Mouse (Mus musculus): Measurements from ENCODE around the gene Gfpt2. TPM values are rescaled to one million over a fixed set of nuclear protein-coding genes. Genes with fewer than 3 reads are reported as not detected.
A peak's percentile ranks its signal among the peaks of the same experiment; 100 is the strongest.

Gfpt2 gene
- polyA plus RNA-seq, 2 experiments: 0.39 to 0.90 TPM

GRCm38 (mm10) chr11:49861139-49861538, 67.2 kb downstream of the Gfpt2 start:
- peaks cover 3 to 27% of the 10 kb centered on the region in 2 experiments; a peak in 2 of 4 replicates for H3K4me1 ChIP-seq (replicated peaks; ENCODE audit: control insufficient read depth in 2 of 2, insufficient read depth in 2 of 2, low read length in 1 of 2)

GRCm38 (mm10) chr11:49863926-49864325, 69.9 kb downstream of the Gfpt2 start:
- Histone ChIP-seq H3K36me3 (replicated peaks; ENCODE audit: control insufficient read depth, insufficient read depth, low read depth) (no peaks in the 10 kb centered on the region), H3K27me3 (ENCODE audit: control insufficient read depth, insufficient read depth, low read length) (no peaks in the 10 kb centered on the region), H3K4me1 (replicated peaks; ENCODE audit: control insufficient read depth in 2 of 2, insufficient read depth in 2 of 2, low read length in 1 of 2) (peaks cover 3 to 22% of the 10 kb centered on the region in 2 experiments; a peak in 2 of 4 replicates), H3K27ac (no peak overlapping the region), H3K9ac (replicated peaks) (no peak overlapping the region), H3K4me3 (ENCODE audit: insufficient read depth in 1 of 2, low read depth in 2 of 2, low read length in 2 of 2) (no peak overlapping the region), H3K4me2 (ENCODE audit: low read depth) (no peak overlapping the region), H3K9me3 (ENCODE audit: control insufficient read depth, low read length) (no peaks in the 10 kb centered on the region)
- ATAC-seq (ENCODE audit: insufficient read depth) (peak; percentile 83), DNase-seq (ENCODE audit: low read depth in 3 of 3, low spot score in 3 of 3) (no peak)
- TF ChIP-seq CTCF (IDR thresholded peaks at IDR 0.05; ENCODE audit: low read depth): no peak
- peak; percentile 67 for TF ChIP-seq EP300 (IDR thresholded peaks at IDR 0.05; ENCODE audit: low read depth)

More at GRCm38 (mm10) chr11:49861139-49861538, 67.2 kb downstream of the Gfpt2 start:
- TF ChIP-seq CTCF (IDR thresholded peaks at IDR 0.05; ENCODE audit: low read depth) (no peak), EP300 (IDR thresholded peaks at IDR 0.05; ENCODE audit: low read depth) (no peak)
- Histone ChIP-seq H3K4me3 (ENCODE audit: insufficient read depth in 1 of 2, low read depth in 2 of 2, low read length in 2 of 2) (no peak overlapping the region), H3K9me3 (ENCODE audit: control insufficient read depth, low read length) (no peaks in the 10 kb centered on the region), H3K27me3 (ENCODE audit: control insufficient read depth, insufficient read depth, low read length) (no peaks in the 10 kb centered on the region), H3K4me2 (ENCODE audit: low read depth) (no peak overlapping the region), H3K27ac (no peak overlapping the region), H3K9ac (replicated peaks) (no peak overlapping the region), H3K36me3 (replicated peaks; ENCODE audit: control insufficient read depth, insufficient read depth, low read depth) (no peaks in the 10 kb centered on the region)
- DNase-seq (ENCODE audit: low read depth in 3 of 3, low spot score in 3 of 3): no peak
- ATAC-seq (ENCODE audit: insufficient read depth): no peak
- WGBS (ENCODE audit: insufficient replicate concordance): 71% methylated on average over 4 of the region's 4 CpGs

- Histone ChIP-seq H3K9ac (replicated peaks) (no peak overlapping the region), H3K4me2 (ENCODE audit: low read depth) (no peak overlapping the region)
- TF ChIP-seq EP300 (IDR thresholded peaks at IDR 0.05; ENCODE audit: low read depth) (no peak), CTCF (IDR thresholded peaks at IDR 0.05; ENCODE audit: low read depth) (no peak)
Measured at GRCm38 (mm10) chr11:49867320-49867719, 73.3 kb downstream of the Gfpt2 start.

GRCm38 (mm10) chr11:49869762-49870161, 75.8 kb downstream of the Gfpt2 start:
- H3K27me3 ChIP-seq (ENCODE audit: control insufficient read depth, insufficient read depth, low read length): no peaks in the 10 kb centered on the region
- H3K4me3 ChIP-seq (ENCODE audit: insufficient read depth in 1 of 2, low read depth in 2 of 2, low read length in 2 of 2): no peak overlapping the region
- DNase-seq (ENCODE audit: low read depth in 3 of 3, low spot score in 3 of 3) (peak in 1 of 3 experiments; percentile 44), ATAC-seq (ENCODE audit: insufficient read depth) (no peak)
- H3K36me3 ChIP-seq (replicated peaks; ENCODE audit: control insufficient read depth, insufficient read depth, low read depth): peaks cover 5% of the 10 kb centered on the region
- no peak overlapping the region for H3K4me2 ChIP-seq (ENCODE audit: low read depth)
- no peak overlapping the region for H3K27ac ChIP-seq
- TF ChIP-seq EP300 (IDR thresholded peaks at IDR 0.05; ENCODE audit: low read depth) (no peak), CTCF (IDR thresholded peaks at IDR 0.05; ENCODE audit: low read depth) (peak; percentile 74)
- H3K4me1 ChIP-seq (replicated peaks; ENCODE audit: control insufficient read depth in 2 of 2, insufficient read depth in 2 of 2, low read length in 1 of 2): peaks cover 16 to 18% of the 10 kb centered on the region in 2 experiments
- H3K9me3 ChIP-seq (ENCODE audit: control insufficient read depth, low read length): no peaks in the 10 kb centered on the region
- H3K9ac ChIP-seq (replicated peaks): no peak overlapping the region

More at GRCm38 (mm10) chr11:49867320-49867719, 73.3 kb downstream of the Gfpt2 start:
- 80% methylated on average over 5 of the region's 5 CpGs for WGBS (ENCODE audit: insufficient replicate concordance)
- no peak overlapping the region for H3K4me3 ChIP-seq (ENCODE audit: insufficient read depth in 1 of 2, low read depth in 2 of 2, low read length in 2 of 2)
- no peaks in the 10 kb centered on the region for H3K27me3 ChIP-seq (ENCODE audit: control insufficient read depth, insufficient read depth, low read length)
- H3K9me3 ChIP-seq (ENCODE audit: control insufficient read depth, low read length): no peaks in the 10 kb centered on the region
- H3K4me1 ChIP-seq (replicated peaks; ENCODE audit: control insufficient read depth in 2 of 2, insufficient read depth in 2 of 2, low read length in 1 of 2): peaks cover 7 to 10% of the 10 kb centered on the region in 2 experiments
- ATAC-seq (ENCODE audit: insufficient read depth): no peak
- no peak for DNase-seq (ENCODE audit: low read depth in 3 of 3, low spot score in 3 of 3)
- no peaks in the 10 kb centered on the region; the same call in 1 of the 2 replicates for H3K36me3 ChIP-seq (replicated peaks; ENCODE audit: control insufficient read depth, insufficient read depth, low read depth)
- H3K27ac ChIP-seq: no peak overlapping the region

- Histone ChIP-seq H3K4me3 (ENCODE audit: insufficient read depth in 1 of 2, low read depth in 2 of 2, low read length in 2 of 2) (no peak overlapping the region), H3K4me2 (ENCODE audit: low read depth) (no peak overlapping the region), H3K9me3 (ENCODE audit: control insufficient read depth, low read length) (no peaks in the 10 kb centered on the region), H3K36me3 (replicated peaks; ENCODE audit: control insufficient read depth, insufficient read depth, low read depth) (peaks cover 5% of the 10 kb centered on the region), H3K9ac (replicated peaks) (no peak overlapping the region), H3K4me1 (replicated peaks; ENCODE audit: control insufficient read depth in 2 of 2, insufficient read depth in 2 of 2, low read length in 1 of 2) (peaks cover 16% of the 10 kb centered on the region in 2 experiments), H3K27ac (peak overlapping the region; percentile 62), H3K27me3 (ENCODE audit: control insufficient read depth, insufficient read depth, low read length) (no peaks in the 10 kb centered on the region)
- TF ChIP-seq EP300 (IDR thresholded peaks at IDR 0.05; ENCODE audit: low read depth): no peak
- peak; percentile 77 for TF ChIP-seq CTCF (IDR thresholded peaks at IDR 0.05; ENCODE audit: low read depth)
- WGBS (ENCODE audit: insufficient replicate concordance): 51% methylated on average over 6 of the region's 6 CpGs
- no peak for ATAC-seq (ENCODE audit: insufficient read depth)
- peak in 1 of 3 experiments; percentile 41 for DNase-seq (ENCODE audit: low read depth in 3 of 3, low spot score in 3 of 3)
Measured at GRCm38 (mm10) chr11:49871914-49872313, 77.9 kb downstream of the Gfpt2 start.
